Mouse (Mus musculus) splenic B cell, adult 2 months (primary cell): ENCODE data around the gene Sh3rf1.
"Not testable (repeated sequence)": the region's sequence is repeated elsewhere in the genome, so short reads cannot be mapped to it uniquely, and the experiment has no call there.

ENCODE experiments used
- DNase-seq: peaks from one replicate; pipeline ENCODE4 v3.0.0-alpha.2; 2011; ENCODE audit warnings: low read depth, low spot score
- H3K27me3 ChIP-seq: 2 replicates; pipeline ENCODE4 v1.6.1; 2012; ENCODE audit warnings: mild to moderate bottlenecking, low read length, moderate library complexity, mixed read lengths; ENCODE audit not compliant: control insufficient read depth, poor library complexity, insufficient read depth, severe bottlenecking
- H3K36me3 ChIP-seq: 2 replicates; pipeline ENCODE4 v1.6.1; 2012; ENCODE audit warnings: mild to moderate bottlenecking, low read length, moderate library complexity, mixed read lengths; ENCODE audit not compliant: control insufficient read depth, poor library complexity, insufficient read depth, severe bottlenecking

Sh3rf1 gene

GRCm38 (mm10) chr8:61391058-61391434, 167.4 kb downstream of the Sh3rf1 start:
- H3K27me3 ChIP-seq = no peaks in the 10 kb centered on the region
- H3K36me3 ChIP-seq = no peaks in the 10 kb centered on the region
- no peak for DNase-seq

DNA sequence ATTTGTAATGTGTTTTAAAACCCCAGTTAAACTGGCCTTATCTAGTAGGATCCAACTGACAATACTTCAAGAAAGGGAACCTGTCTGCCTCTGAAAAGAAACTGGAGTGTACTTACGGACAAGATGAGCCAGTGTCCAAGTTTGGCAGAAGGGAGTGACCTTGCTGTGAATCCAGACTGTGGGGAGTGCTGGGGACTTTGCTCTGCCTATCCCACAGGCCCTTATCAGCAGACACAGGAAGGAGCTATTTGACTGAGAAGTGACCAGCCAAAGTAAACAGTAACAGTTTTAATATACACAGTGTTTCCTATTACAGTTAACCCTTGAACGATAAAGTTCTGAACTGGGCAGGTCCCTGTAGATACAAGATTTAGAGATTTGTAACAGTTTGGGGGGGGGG, 173.5 kb downstream of the Sh3rf1 start:
- no peak for DNase-seq
- H3K27me3 ChIP-seq = no peaks in the 10 kb centered on the region
- no peaks in the 10 kb centered on the region for H3K36me3 ChIP-seq

DNA sequence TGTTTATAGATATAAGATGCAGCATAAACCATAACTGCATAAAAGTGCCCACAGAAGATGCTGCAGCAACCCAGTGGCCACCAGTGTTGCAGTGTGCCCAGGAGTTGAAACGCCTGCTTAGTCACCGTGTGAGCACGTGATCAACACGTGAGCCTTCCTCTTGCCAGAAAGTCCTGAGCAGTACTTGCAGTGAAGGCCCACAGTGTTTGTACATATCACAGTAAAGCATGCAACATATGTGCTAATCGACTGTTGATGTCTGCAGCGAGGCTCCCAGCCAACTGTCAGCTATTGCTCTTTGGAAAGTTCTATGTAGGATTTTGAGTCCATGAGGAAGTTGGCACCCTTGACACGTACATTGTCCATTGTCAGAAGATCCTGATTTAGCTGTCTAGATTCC, 174.1 kb downstream of the Sh3rf1 start:
- H3K27me3 ChIP-seq = no peaks in the 10 kb centered on the region
- no peaks in the 10 kb centered on the region for H3K36me3 ChIP-seq
- DNase-seq = no peak

DNA sequence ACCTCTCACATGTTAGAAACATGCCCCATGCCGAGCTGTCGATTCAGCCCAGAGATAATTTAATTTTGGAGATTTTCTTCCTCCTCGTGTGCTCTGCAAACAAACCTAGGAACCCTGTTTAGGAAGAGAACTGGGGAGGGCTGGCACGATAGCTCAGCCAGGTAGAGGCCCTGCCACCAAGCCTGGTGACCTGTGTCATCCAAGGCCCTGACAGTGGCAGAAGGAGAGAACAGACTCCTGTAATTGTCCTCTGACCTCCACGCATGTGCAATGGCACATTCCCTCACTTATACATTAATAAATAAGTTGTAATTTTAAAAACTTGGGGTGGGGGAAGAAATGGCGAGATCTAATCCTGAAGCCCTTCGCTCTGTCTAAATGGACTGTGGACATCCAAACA, 179.2 kb downstream of the Sh3rf1 start:
- H3K27me3 ChIP-seq = no peaks in the 10 kb centered on the region
- no peaks in the 10 kb centered on the region for H3K36me3 ChIP-seq
- DNase-seq = no peak

DNA sequence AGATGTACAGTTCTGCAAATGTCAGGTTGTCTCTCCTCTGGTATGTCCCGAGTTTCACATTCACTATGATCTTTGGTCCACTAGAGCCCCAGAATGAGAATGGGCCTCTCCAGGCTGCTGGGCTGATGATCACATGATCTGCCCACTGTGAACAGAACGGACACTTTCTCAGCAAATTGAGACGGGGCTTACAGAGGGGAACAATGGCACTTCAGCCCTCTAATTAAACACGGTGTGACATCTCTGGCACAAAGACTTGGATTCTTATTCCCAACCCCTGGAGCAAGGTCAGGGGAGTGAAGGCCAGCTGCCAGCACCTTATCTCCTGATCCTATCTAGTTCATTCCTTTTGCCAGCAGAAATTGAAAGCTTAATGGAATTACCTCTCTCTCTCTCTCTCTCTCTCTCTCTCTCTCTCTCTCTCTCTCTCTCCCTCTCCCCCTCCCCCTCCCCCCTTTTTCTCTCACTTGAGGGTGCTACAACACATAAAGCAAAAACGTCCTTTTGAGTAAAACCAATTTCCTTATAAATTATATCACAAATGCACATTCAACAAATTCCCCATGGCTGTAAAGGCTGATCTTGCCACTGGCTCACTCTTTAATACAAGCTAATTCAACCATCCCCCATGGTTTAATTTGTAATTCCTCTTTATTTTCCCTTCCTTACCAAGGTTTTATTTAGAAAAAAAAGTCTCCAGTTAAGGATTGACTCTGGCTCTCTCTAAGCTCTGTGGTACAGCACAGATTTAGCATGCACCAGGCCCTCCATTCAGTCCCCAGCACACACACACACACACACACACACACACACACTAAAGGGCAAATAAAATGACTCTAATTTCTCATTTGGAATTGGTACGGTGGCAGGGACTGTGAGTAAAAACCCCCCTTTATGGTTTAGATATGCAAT, 179.8 kb downstream of the Sh3rf1 start:
- H3K27me3 ChIP-seq = no peaks in the 10 kb centered on the region
- DNase-seq = no peak
- H3K36me3 ChIP-seq = no peaks in the 10 kb centered on the region

DNA sequence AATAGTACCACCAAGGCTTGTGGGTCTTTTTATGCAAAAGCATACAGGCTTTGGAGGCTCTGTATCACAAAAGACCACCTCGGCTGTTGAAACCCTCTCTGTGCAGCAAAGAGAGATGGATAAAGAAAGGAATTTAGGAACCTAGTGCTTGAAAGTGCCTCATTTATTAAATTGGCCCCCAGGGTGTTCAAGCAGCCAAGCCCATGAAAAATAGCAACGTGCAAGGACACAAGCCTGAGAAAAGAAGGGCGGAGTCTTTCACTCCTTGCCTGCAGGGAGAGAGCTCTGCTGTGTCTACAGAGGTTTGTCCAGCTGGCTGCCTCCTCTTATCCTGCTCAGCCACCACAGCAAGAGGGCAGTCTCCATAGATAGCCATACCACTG, 180.5 kb downstream of the Sh3rf1 start:
- H3K36me3 ChIP-seq = no peaks in the 10 kb centered on the region
- H3K27me3 ChIP-seq = no peaks in the 10 kb centered on the region
- no peak for DNase-seq

DNA sequence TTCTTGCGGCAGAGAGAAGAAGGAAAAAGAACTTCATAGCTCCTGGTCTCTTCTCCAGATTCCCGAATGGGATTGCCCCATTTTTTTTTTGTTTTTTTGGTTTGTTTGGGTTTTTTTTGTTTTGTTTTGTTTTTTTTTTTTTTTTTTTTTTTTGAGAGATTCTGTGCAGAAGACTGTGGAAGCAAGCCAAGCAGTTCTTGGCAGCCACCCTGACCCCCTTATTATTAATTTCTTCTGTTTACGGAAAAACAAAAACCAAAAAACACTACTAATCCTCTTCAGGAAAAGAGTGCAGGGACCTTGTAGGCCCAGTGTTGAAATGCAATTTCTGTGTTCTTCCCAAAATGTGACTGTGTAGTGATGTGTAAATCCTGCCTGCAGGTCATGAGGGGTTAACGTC, 185.4 kb downstream of the Sh3rf1 start:
- Histone ChIP-seq H3K27me3 (no peaks in the 10 kb centered on the region), H3K36me3 (no peaks in the 10 kb centered on the region)
- DNase-seq = no peak

DNA sequence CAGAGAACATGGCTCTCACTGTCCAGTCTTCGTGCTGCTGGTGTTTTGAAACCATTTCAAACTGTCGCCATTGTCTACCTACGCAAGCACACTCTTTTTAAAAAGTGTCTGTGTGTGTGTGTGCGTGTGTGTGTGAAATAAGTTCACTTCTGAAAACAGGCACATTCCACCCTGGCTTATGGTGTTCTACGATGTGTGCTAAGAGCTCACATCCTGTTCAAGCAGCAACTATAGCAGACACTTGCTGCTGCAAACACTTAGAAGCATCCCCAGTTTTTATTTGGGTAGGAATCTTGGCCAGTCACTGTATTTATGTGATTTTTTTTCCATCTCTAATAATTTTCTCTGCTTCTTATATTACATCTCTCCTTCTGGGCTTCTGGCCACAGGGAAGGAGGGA, 186.0 kb downstream of the Sh3rf1 start:
- DNase-seq, H3K27me3 ChIP-seq, H3K36me3 ChIP-seq: not testable (repeated sequence)

GRCm38 (mm10) chr8:61419521-61419920, 195.8 kb downstream of the Sh3rf1 start:
- no peaks in the 10 kb centered on the region for H3K27me3 ChIP-seq
- no peaks in the 10 kb centered on the region for H3K36me3 ChIP-seq
- no peak for DNase-seq

DNA sequence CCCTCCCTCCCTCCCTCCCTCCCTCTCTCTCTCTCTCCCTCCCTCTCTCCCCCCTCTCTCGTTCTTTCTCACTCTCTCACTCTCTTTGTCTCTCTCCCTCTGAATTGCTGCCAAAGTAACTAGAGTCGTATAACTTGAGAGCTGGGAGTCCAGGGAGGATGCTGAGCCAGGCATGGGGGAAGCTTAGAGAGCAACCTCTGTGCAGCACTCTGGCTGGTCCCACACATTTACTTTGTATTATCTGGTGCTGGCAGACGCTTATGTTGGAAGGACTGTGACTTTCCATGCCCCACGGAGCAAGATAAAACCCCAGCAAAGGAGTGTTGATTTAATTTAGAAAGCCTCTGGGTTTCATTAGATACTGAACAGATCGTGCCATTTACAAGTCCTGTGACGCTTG, 196.5 kb downstream of the Sh3rf1 start:
- Histone ChIP-seq H3K27me3 (no peaks in the 10 kb centered on the region), H3K36me3 (no peaks in the 10 kb centered on the region)
- DNase-seq = no peak

GRCm38 (mm10) chr8:61421606-61422005, 197.9 kb downstream of the Sh3rf1 start:
- DNase-seq = no peak
- Histone ChIP-seq H3K36me3 (no peaks in the 10 kb centered on the region), H3K27me3 (no peaks in the 10 kb centered on the region)

GRCm38 (mm10) chr8:61425125-61425524, 201.5 kb downstream of the Sh3rf1 start:
- no peaks in the 10 kb centered on the region for H3K27me3 ChIP-seq
- H3K36me3 ChIP-seq = no peaks in the 10 kb centered on the region
- no peak for DNase-seq

- DNase-seq = no peak
- Histone ChIP-seq H3K36me3 (no peaks in the 10 kb centered on the region), H3K27me3 (no peaks in the 10 kb centered on the region)
Measured at GRCm38 (mm10) chr8:61426072-61426471, 202.4 kb downstream of the Sh3rf1 start.

DNA sequence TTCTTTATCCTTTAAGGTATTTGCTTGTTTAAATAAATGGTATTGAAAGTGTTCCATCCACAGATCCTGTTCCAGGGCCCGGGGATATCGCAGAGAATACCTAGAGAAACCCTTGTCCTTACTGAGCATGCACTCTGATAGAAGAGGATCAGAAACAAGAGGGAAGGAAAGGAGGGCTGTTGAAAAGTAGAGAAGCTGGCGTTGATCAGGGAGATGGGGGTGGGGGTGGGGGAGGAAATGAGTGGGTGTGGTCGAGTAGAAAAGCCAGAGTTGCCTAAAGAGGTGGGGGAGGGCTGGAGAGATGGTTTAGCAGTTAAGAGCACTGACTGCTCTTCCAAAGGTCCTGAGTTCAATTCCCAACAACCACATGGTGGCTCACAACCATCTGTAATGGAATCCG, 203.0 kb downstream of the Sh3rf1 start:
- no peak for DNase-seq
- Histone ChIP-seq H3K27me3 (no peaks in the 10 kb centered on the region), H3K36me3 (no peaks in the 10 kb centered on the region)

GRCm38 (mm10) chr8:61427916-61428681, 204.4 kb downstream of the Sh3rf1 start:
- Histone ChIP-seq H3K36me3 (no peaks in the 10 kb centered on the region), H3K27me3 (no peaks in the 10 kb centered on the region)
- DNase-seq = no peak
